Mouse (Mus musculus) liver, embryonic 14.5 days (tissue): ENCODE results near the gene Castor1.

Source experiments
- CTCF ChIP-seq: IDR thresholded peaks from 2 replicates; pipeline ENCODE4 v1.5.1; 2016; ENCODE audit warnings: antibody characterized with exemption, low read depth, control low read depth
- EP300 ChIP-seq: IDR thresholded peaks from 2 replicates; pipeline ENCODE4 v1.6.1; 2016; ENCODE audit warnings: antibody characterized with exemption, low read depth

DNA sequence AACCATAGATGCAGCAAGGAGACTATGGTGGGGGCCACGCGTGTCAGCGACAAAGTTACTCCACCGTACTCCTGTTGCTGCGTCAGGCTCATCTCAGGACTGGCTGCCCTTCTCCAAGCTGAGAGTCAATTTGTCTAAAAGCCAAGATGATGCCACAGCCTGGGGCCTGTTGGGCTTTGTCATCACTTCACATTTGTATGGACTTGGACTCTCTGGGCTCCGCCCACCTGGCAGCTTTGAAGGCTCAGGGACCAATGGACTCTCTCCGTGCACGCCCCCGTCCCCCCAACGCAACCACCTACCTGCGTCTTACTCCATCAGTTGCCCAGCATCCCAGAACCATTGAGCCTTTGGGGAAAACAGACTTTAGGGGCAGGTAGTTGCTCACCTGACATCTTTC lies 53.5 kb downstream of the Castor1 start:
- TF ChIP-seq CTCF (no peak), EP300 (no peak)
